Mouse (Mus musculus) spleen, postnatal 14 days (tissue): Measurements from ENCODE around the gene D630039A03Rik.
"Not testable (repeated sequence)": the region's sequence is repeated elsewhere in the genome, so short reads cannot be mapped to it uniquely, and the experiment has no call there.

Source experiments
- DNase-seq, 2 experiments: peaks; one replicate each; pipeline ENCODE4 v3.0.0; 2021 to 2022; ENCODE audit warnings: low spot score in 2 of 2

Gene D630039A03Rik

GRCm38 (mm10) chr4:57888978-57889377 is 27.1 kb downstream of the D630039A03Rik start:
- not testable (repeated sequence) for DNase-seq

- no peak for DNase-seq
These were observed 27.9 kb downstream of the D630039A03Rik start for GRCm38 (mm10) chr4:57888246-57888645.

DNA sequence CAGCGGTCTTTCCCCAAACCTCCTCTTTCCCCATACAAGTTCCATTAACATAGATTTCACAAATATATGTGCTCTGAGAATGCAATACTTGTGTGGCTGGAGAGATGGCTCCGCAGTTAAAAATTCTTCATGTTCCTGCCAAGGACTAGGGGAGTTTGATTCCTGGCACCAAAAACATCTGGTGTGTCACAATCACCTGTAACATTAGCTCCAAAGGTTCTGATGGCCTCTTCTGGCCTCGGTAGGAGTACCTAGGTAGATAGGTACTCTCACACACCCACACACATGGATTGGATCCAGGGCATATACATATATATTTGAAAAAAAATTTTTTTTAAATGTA is 29.2 kb downstream of the D630039A03Rik start:
- DNase-seq = no peak

DNA sequence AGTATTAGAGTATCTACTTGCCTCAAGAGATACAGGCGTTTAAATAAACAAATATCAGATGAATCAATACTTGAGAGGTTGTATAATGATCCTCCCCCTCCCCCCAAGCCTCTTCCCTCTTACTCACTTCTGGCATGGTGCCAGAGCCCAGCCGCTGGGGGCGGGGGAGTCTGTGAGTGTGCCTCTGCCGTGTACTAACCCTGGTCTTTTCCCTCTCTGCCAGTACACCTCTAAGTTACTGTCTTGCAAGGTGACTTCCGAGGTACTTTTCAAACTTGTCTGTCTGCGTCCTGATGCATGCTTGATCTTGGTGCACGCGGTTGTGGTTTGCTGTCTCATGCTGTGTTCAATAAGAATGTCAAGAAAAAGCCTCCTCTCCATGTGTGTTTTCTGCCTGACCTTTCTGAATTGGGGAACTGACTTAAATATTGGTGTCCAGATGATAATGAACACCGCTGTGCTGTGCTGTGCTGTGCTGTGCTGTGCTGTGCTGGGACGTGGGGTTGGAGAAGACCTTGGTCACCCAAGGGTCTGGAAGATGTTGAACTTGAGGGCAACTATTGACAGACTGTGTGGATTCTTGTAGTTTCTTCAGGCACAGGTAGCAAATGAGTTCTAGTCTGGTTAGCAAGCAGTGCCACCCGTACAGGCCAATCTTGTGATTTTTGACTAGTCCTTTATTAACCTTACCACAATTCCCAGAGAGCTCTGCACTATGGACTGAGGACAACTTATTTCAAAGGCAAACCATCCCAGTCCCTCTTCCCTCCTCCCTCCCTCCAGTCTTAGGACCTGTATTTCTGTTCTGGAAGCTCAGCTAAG is 29.8 kb downstream of the D630039A03Rik start:
- no peak for DNase-seq

DNA sequence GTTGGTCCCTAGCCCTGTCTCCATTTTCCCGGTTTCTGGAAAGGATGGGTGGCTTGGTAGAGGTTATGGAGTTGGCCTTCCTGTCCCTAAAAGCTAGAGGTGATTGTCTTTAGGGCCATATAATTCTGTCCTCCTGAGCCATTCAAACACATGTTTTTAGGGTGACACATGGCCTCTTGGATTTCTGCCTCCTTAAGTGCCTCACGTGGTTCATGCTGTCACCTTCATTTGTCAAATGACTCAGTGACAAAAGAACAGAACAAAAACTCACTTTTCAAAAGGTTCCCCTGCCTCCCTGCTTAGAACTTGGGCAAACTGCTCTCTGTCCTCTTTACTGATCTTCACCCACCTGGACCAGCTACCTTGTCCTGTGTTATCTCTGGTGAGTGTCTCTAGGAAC is 30.9 kb downstream of the D630039A03Rik start:
- DNase-seq = no peak

- DNase-seq = no peak
These were observed 31.6 kb downstream of the D630039A03Rik start for GRCm38 (mm10) chr4:57884511-57884910.

GRCm38 (mm10) chr4:57883520-57884421 is 32.3 kb downstream of the D630039A03Rik start:
- no peak for DNase-seq

GRCm38 (mm10) chr4:57879804-57880357 is 36.2 kb downstream of the D630039A03Rik start:
- peak; percentile 45 to 69 for DNase-seq

GRCm38 (mm10) chr4:57879137-57879536 is 37.0 kb downstream of the D630039A03Rik start:
- DNase-seq = no peak

- DNase-seq = no peak
These were observed 48.6 kb downstream of the D630039A03Rik start for GRCm38 (mm10) chr4:57867454-57867853.

DNA sequence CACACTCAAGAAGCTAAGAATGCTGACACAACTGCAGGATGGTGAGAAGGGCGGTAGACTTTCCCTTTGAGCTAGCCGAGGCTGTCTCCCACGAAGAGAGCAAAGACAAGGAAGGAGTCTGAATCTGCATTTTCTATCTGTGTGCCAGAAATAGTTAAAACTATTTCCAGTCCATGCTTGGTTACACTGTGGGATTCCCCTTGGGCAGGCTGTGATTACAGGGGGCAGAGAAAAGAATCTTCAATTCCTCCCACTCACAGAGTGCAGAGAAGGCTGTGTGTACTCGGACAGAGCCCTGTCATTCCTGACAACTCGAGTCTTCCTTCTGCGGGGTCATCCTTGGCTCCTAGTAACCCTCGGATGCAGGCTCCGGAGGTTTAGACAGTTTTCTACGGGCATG is 49.1 kb downstream of the D630039A03Rik start:
- no peak for DNase-seq

GRCm38 (mm10) chr4:57866088-57866487 is 50.0 kb downstream of the D630039A03Rik start:
- no peak for DNase-seq

- DNase-seq = no peak
These were observed 53.7 kb downstream of the D630039A03Rik start for GRCm38 (mm10) chr4:57862269-57862986.

DNA sequence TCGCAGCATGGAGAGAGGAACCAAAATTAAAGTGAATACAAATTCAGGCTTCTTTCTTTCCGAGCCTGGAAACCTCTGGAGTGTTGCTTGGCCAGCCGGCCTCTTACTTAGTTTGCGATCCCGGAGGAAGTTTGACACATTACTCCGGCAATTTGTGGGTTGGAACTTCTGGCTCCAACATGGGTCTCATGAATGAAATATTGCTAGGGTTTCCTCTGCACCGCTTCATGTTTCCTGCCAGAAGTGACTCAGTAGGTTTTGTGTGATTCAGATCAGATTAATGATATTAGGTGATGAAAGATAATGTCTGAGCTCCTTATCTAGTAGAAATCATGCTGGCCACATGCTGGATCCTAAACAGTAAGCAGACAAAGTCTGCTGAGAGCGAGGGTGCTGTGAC is 54.2 kb downstream of the D630039A03Rik start:
- DNase-seq = no peak

- DNase-seq = no peak
These were observed 54.9 kb downstream of the D630039A03Rik start for GRCm38 (mm10) chr4:57861166-57861565.

DNA sequence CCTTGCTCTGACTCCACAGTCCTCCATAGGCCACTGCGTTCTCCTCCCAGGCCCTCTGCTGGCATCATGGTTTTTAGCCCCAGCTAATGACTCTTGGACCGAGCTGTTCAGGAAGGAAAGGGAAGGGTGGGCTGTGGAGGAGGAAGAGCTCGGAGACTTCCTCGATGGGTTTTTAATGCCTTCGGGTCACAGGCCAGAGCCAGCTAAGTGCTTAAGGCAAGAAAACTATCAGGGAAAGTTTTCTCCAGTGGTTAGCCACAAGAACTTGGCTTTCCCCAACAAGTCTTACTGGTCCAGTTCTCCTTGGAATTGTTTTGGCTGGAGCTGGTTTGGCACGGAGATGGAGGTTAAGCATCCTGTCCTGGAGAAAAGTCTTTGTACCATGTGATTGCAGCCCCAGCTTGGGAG is 55.9 kb downstream of the D630039A03Rik start:
- DNase-seq = no peak
